Mouse (Mus musculus) lung, postnatal 0 days (tissue): ENCODE data around the gene Dlgap4. TPM values are rescaled to one million over a fixed set of nuclear protein-coding genes. Genes with fewer than 3 reads are reported as not detected.
A peak's percentile ranks its signal among the peaks of the same experiment; 100 is the strongest.

Experiments used
- ATAC-seq: fragments of 200-750 bp; cut with Nextera tagmentation; 2 replicates; pipeline ENCODE4 v1.8.0; 2017; ENCODE audit warnings: moderate library complexity
- DNase-seq: peaks from one replicate; pipeline ENCODE4 v3.0.0-alpha.2; 2016; ENCODE audit warnings: low spot score
- H3K27ac ChIP-seq: fragments of 300-500 bp; sonication (generic); 2 replicates; pipeline ENCODE4 v1.5.1; 2014; ENCODE audit warnings: antibody characterized with exemption, mild to moderate bottlenecking, low read length, mixed read lengths
- H3K27me3 ChIP-seq: fragments of 300-500 bp; sonication (generic); replicated peaks from 2 replicates; pipeline ENCODE4 v1.6.1; 2014; ENCODE audit warnings: low read length, mixed read lengths; ENCODE audit not compliant: insufficient read depth
- H3K36me3 ChIP-seq: fragments of 300-500 bp; sonication (generic); 2 replicates; pipeline ENCODE4 v1.6.1; 2014; ENCODE audit warnings: low read length, mixed read lengths; ENCODE audit not compliant: insufficient read depth
- H3K4me1 ChIP-seq: fragments of 300-500 bp; sonication (generic); 2 replicates; pipeline ENCODE4 v1.6.1; 2014; ENCODE audit warnings: antibody characterized with exemption, low read depth, low read length, mixed read lengths; ENCODE audit not compliant: insufficient read depth
- H3K4me2 ChIP-seq: fragments of 300-500 bp; sonication (generic); replicated peaks from 2 replicates; pipeline ENCODE4 v1.6.1; 2014; ENCODE audit warnings: low read depth, mild to moderate bottlenecking, low read length, moderate library complexity, mixed read lengths
- H3K4me3 ChIP-seq: fragments of 300-500 bp; sonication (generic); 2 replicates; pipeline ENCODE4 v1.5.1; 2014; ENCODE audit warnings: low read depth, low read length
- H3K9ac ChIP-seq: fragments of 300-500 bp; sonication (generic); replicated peaks from 2 replicates; pipeline ENCODE4 v1.6.1; 2014; ENCODE audit warnings: low read depth, mild to moderate bottlenecking
- H3K9me3 ChIP-seq: fragments of 300-500 bp; sonication (generic); 2 replicates; pipeline ENCODE4 v1.6.1; 2016; ENCODE audit warnings: low read length, mixed read lengths
- CTCF ChIP-seq: IDR thresholded peaks from 2 replicates; pipeline ENCODE4 v1.5.1; 2016; ENCODE audit warnings: antibody characterized with exemption, mild to moderate bottlenecking
- EP300 ChIP-seq: IDR thresholded peaks from 2 replicates; pipeline ENCODE4 v1.6.1; 2016; ENCODE audit warnings: antibody characterized with exemption, mild to moderate bottlenecking, control low read depth
- WGBS: fragments of 180-500 bp; shearing (Covaris S2); extraction: QIAGEN DNeasy Blood & Tissue Kit; methylation state at CpG from one replicate; pipeline ENCODE4 v1.1.7; 2014; 5-methylcytosine and 5-hydroxymethylcytosine counted together
- polyA plus RNA-seq: library from polyadenylated mRNA; unstranded; fragments of >200 nt; fragmentation: Nextera tagmentation; extraction: Ambion mirVana; gene quantifications from 2 replicates; pipeline ENCODE4 v1.2.1, GENCODE M21; 2015

Gene Dlgap4
- polyA plus RNA-seq, 1 experiment from 2014 or later, result 74.0 TPM

GRCm38 (mm10) chr2:156614661-156615654 is 1.5 kb downstream of the Dlgap4 start:
- no peak for TF ChIP-seq EP300
- TF ChIP-seq CTCF, result no peak
- no peak for ATAC-seq
- Histone ChIP-seq H3K4me3 (no peak overlapping the region; the same call in 1 of the 2 replicates), H3K36me3 (no peaks in the 10 kb centered on the region), H3K4me2 (peak overlapping the region; percentile 97; the same call in 1 of the 2 replicates), H3K9me3 (no peaks in the 10 kb centered on the region), H3K4me1 (no peaks in the 10 kb centered on the region), H3K27me3 (peaks cover 26% of the 10 kb centered on the region), H3K27ac (no peak overlapping the region), H3K9ac (no peak overlapping the region)
- WGBS, result 14% methylated on average over 28 of the region's 31 CpGs
- DNase-seq, result no peak

DNA sequence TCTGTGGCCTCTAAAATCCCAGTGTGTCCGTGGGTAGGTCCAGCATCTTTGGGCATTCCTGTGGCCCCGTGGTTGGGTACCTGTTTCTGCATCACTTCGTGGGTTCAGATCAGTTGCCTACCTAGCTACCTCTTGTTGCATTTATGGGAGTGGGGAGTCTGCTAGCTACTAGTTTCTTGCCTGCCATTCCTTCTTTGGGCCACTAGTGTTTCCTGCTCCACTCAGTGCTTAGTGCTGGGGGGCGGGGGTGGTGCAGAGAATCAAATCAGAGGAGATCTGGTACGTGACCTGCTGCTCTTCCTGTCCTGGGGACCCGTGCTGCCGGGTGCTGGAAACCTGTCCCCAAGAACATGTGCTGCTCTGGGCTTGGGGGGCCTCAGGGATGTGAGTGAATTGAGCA is 3.0 kb downstream of the Dlgap4 start:
- H3K27me3 ChIP-seq, result peaks cover 21% of the 10 kb centered on the region
- no peak overlapping the region for H3K9ac ChIP-seq
- TF ChIP-seq EP300, result no peak
- TF ChIP-seq CTCF, result no peak
- no peak for DNase-seq
- no peaks in the 10 kb centered on the region for H3K36me3 ChIP-seq
- H3K4me1 ChIP-seq, result no peaks in the 10 kb centered on the region
- no peaks in the 10 kb centered on the region for H3K9me3 ChIP-seq
- WGBS, result 61% methylated on average over 7 of the region's 7 CpGs
- no peak overlapping the region for H3K27ac ChIP-seq
- no peak overlapping the region for H3K4me2 ChIP-seq
- no peak overlapping the region for H3K4me3 ChIP-seq
- ATAC-seq, result no peak

DNA sequence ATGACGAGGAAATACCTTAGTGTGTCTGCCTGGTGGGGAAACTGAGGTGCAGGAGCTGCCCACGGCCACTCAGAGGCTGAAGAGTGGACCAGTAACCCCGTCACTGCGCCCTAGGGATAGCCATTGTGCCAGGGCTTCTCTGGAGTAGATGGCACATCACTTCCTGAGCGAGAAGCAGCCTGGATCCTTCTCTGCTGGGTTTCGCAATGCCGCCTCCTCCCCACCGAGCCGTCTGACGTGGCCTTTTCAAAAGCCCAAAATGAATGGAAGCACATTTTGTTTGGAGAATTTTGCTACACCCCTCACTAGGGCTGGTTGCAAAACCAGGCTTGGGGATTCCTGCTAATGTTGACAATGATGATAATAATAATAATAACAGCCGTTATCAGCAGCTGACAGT is 4.0 kb downstream of the Dlgap4 start:
- no peak for TF ChIP-seq CTCF
- no peak for TF ChIP-seq EP300
- ATAC-seq, result peak; percentile 16

GRCm38 (mm10) chr2:156620874-156621273 is 7.4 kb downstream of the Dlgap4 start:
- Histone ChIP-seq H3K4me1 (no peaks in the 10 kb centered on the region), H3K9ac (no peak overlapping the region), H3K27me3 (no peaks in the 10 kb centered on the region; the same call in 1 of the 2 replicates), H3K4me3 (no peak overlapping the region), H3K4me2 (no peak overlapping the region), H3K36me3 (no peaks in the 10 kb centered on the region), H3K27ac (no peak overlapping the region), H3K9me3 (no peaks in the 10 kb centered on the region)
- peak; percentile 42 for DNase-seq
- ATAC-seq, result peak; percentile 38; the same call in 1 of the 2 replicates
- TF ChIP-seq CTCF (no peak), EP300 (no peak)
- 68% methylated on average over 8 of the region's 8 CpGs for WGBS

More for the DNA sequence above, 4.0 kb downstream of the Dlgap4 start:
- no peaks in the 10 kb centered on the region for H3K4me1 ChIP-seq
- H3K4me3 ChIP-seq, result no peak overlapping the region
- peak; percentile 75 for DNase-seq
- no peak overlapping the region for H3K4me2 ChIP-seq
- H3K27ac ChIP-seq, result no peak overlapping the region
- H3K27me3 ChIP-seq, result peaks cover 21% of the 10 kb centered on the region
- no peak overlapping the region for H3K9ac ChIP-seq
- WGBS, result 24% methylated on average over 11 of the region's 11 CpGs
- no peaks in the 10 kb centered on the region for H3K36me3 ChIP-seq
- H3K9me3 ChIP-seq, result no peaks in the 10 kb centered on the region

- H3K4me2 ChIP-seq, result no peak overlapping the region
- H3K27me3 ChIP-seq, result no peaks in the 10 kb centered on the region; the same call in 1 of the 2 replicates
- no peak for TF ChIP-seq CTCF
- TF ChIP-seq EP300, result no peak
- DNase-seq (peak; percentile 47), ATAC-seq (peak; percentile 40)
- no peaks in the 10 kb centered on the region for H3K4me1 ChIP-seq
- H3K36me3 ChIP-seq, result no peaks in the 10 kb centered on the region
- H3K9ac ChIP-seq, result no peak overlapping the region
- WGBS, result 38% methylated on average over 5 of the region's 5 CpGs
- H3K9me3 ChIP-seq, result no peaks in the 10 kb centered on the region
- H3K4me3 ChIP-seq, result no peak overlapping the region
- no peak overlapping the region for H3K27ac ChIP-seq
These were observed 7.9 kb downstream of the Dlgap4 start for GRCm38 (mm10) chr2:156621449-156621848.

GRCm38 (mm10) chr2:156622192-156622591 is 8.7 kb downstream of the Dlgap4 start:
- Histone ChIP-seq H3K4me2 (no peak overlapping the region), H3K27me3 (no peaks in the 10 kb centered on the region), H3K27ac (no peak overlapping the region), H3K36me3 (no peaks in the 10 kb centered on the region), H3K4me3 (no peak overlapping the region), H3K4me1 (no peaks in the 10 kb centered on the region), H3K9ac (no peak overlapping the region), H3K9me3 (no peaks in the 10 kb centered on the region)
- 91% methylated on average over 6 of the region's 6 CpGs for WGBS
- DNase-seq (no peak), ATAC-seq (no peak)
- TF ChIP-seq EP300 (no peak), CTCF (no peak)
